Mouse (Mus musculus) MEL (cell line): Measurements from ENCODE around the gene Stac. TPM values are rescaled to one million over a fixed set of nuclear protein-coding genes. Genes with fewer than 3 reads are reported as not detected.

Source experiments
- DNase-seq: peaks from one replicate; pipeline ENCODE4 v3.0.0; 2011; ENCODE audit warnings: low read depth, low spot score
- H3K27ac ChIP-seq: 2 replicates; pipeline ENCODE4 v1.5.1; 2012; ENCODE audit warnings: low read depth, mild to moderate bottlenecking, control low read depth, low read length, moderate library complexity; ENCODE audit not compliant: control insufficient read depth
- H3K27me3 ChIP-seq, 2 experiments: fragments of 150-350 bp in 1 of 2; sonication (generic) in 1 of 2; 2 replicates each; pipeline ENCODE4 v1.6.1; 2012; ENCODE audit warnings: low read length in 2 of 2, mild to moderate bottlenecking in 2 of 2, improper control_type of control experiment in 1 of 2, moderate library complexity in 1 of 2; ENCODE audit not compliant: insufficient read depth in 2 of 2, control insufficient read depth in 1 of 2
- H3K36me3 ChIP-seq, 2 experiments: 2 replicates each; pipeline ENCODE4 v1.6.1; 2012 to 2014; ENCODE audit warnings: low read length in 2 of 2, improper control_type of control experiment in 1 of 2, inconsistent platforms in 1 of 2, mild to moderate bottlenecking in 1 of 2; ENCODE audit not compliant: insufficient read depth in 2 of 2, control insufficient read depth in 1 of 2
- H3K4me1 ChIP-seq, 2 experiments: fragments of 150-350 bp in 1 of 2; sonication (generic) in 1 of 2; 2 replicates each; pipeline ENCODE4 v1.6.1; 2012; ENCODE audit warnings: low read length in 2 of 2, improper control_type of control experiment in 1 of 2, mild to moderate bottlenecking in 1 of 2; ENCODE audit not compliant: insufficient read depth in 2 of 2, control insufficient read depth in 1 of 2
- H3K4me3 ChIP-seq, 2 experiments: fragments of 150-350 bp in 1 of 2; sonication (generic) in 1 of 2; 2 replicates each; pipeline ENCODE4 v1.5.1; 2012; ENCODE audit warnings: low read depth in 2 of 2, low read length in 2 of 2, mild to moderate bottlenecking in 2 of 2, moderate library complexity in 2 of 2, control low read depth in 1 of 2, improper control_type of control experiment in 1 of 2; ENCODE audit not compliant: control insufficient read depth in 1 of 2, insufficient read depth in 1 of 2
- H3K79me2 ChIP-seq: 2 replicates; pipeline ENCODE4 v1.6.1; 2012; ENCODE audit warnings: mild to moderate bottlenecking, low read length, moderate library complexity; ENCODE audit not compliant: control insufficient read depth, poor library complexity, insufficient read depth
- H3K9ac ChIP-seq: 2 replicates; pipeline ENCODE4 v1.6.1; 2012; ENCODE audit warnings: low read depth, mild to moderate bottlenecking, control low read depth, low read length, moderate library complexity; ENCODE audit not compliant: control insufficient read depth, poor library complexity, severe bottlenecking
- H3K9me3 ChIP-seq: fragments of 150-350 bp; sonication (generic); replicated peaks from 2 replicates; pipeline ENCODE4 v1.6.1; 2012; ENCODE audit warnings: mild to moderate bottlenecking, low read length, improper control_type of control experiment, moderate library complexity; ENCODE audit not compliant: insufficient read depth
- CTCF ChIP-seq, 3 experiments: IDR thresholded peaks in 2 of 3; conservative IDR thresholded peaks in 1 of 3; 2 replicates each; pipeline ENCODE4 v1.5.1; 2011 to 2012; ENCODE audit warnings: low read length in 3 of 3, low read depth in 2 of 3, mild to moderate bottlenecking in 2 of 3, improper control_type of control experiment in 1 of 3, inconsistent platforms in 1 of 3, mixed read lengths in 1 of 3, moderate library complexity in 1 of 3; ENCODE audit not compliant: control insufficient read depth in 1 of 3, insufficient read depth in 1 of 3, poor library complexity in 1 of 3, severe bottlenecking in 1 of 3
- ELF1 ChIP-seq: IDR thresholded peaks from 2 replicates; pipeline ENCODE4 v1.6.1; 2014; ENCODE audit warnings: low read depth, mild to moderate bottlenecking, inconsistent platforms, low read length, improper control_type of control experiment, moderate library complexity
- GABPA ChIP-seq: IDR thresholded peaks from 2 replicates; pipeline ENCODE4 v1.6.1; 2012; ENCODE audit warnings: low read depth, mild to moderate bottlenecking, inconsistent platforms, low read length, improper control_type of control experiment, moderate library complexity
- GATA1 ChIP-seq: IDR thresholded peaks from 2 replicates; pipeline ENCODE4 v1.6.1; 2011; ENCODE audit warnings: low read depth, low read length, improper control_type of control experiment
- JUND ChIP-seq: IDR thresholded peaks from 2 replicates; pipeline ENCODE4 v1.6.1; 2011; ENCODE audit warnings: low read depth, mild to moderate bottlenecking, improper control_type of control experiment, low read length
- MAX ChIP-seq: IDR thresholded peaks from 2 replicates; pipeline ENCODE4 v1.6.1; 2011; ENCODE audit warnings: low read length, improper control_type of control experiment
- MEF2A ChIP-seq: IDR thresholded peaks from 2 replicates; pipeline ENCODE4 v1.6.1; 2014; ENCODE audit warnings: low read depth, mild to moderate bottlenecking, inconsistent platforms, low read length, improper control_type of control experiment; ENCODE audit not compliant: poor library complexity, insufficient replicate concordance, severe bottlenecking; ENCODE audit errors: extremely low read depth
- MXI1 ChIP-seq: IDR thresholded peaks from 2 replicates; pipeline ENCODE4 v1.6.1; 2011; ENCODE audit warnings: mild to moderate bottlenecking, low read depth, low read length, improper control_type of control experiment
- NELFE ChIP-seq: IDR thresholded peaks from 2 replicates; pipeline ENCODE4 v1.6.1; 2011; ENCODE audit warnings: low read depth, low read length, improper control_type of control experiment
- RAD21 ChIP-seq: IDR thresholded peaks from 2 replicates; pipeline ENCODE4 v1.6.1; 2011; ENCODE audit warnings: mild to moderate bottlenecking, low read depth, low read length, improper control_type of control experiment
- RCOR1 ChIP-seq: IDR thresholded peaks from 2 replicates; pipeline ENCODE4 v1.6.1; 2012; ENCODE audit warnings: low read depth, mild to moderate bottlenecking, inconsistent platforms, low read length, improper control_type of control experiment
- SIN3A ChIP-seq: IDR thresholded peaks from 2 replicates; pipeline ENCODE4 v1.6.1; 2012; ENCODE audit warnings: low read length, improper control_type of control experiment, inconsistent platforms
- SMC3 ChIP-seq: IDR thresholded peaks from 2 replicates; pipeline ENCODE4 v1.6.1; 2011; ENCODE audit warnings: low read depth, low read length, improper control_type of control experiment
- USF2 ChIP-seq, 2 experiments: IDR thresholded peaks; 2 replicates each; pipeline ENCODE4 v1.6.1; 2011 to 2012; ENCODE audit warnings: improper control_type of control experiment in 2 of 2, low read length in 2 of 2, borderline replicate concordance in 1 of 2, inconsistent platforms in 1 of 2, low read depth in 1 of 2, mild to moderate bottlenecking in 1 of 2; ENCODE audit not compliant: insufficient read depth in 1 of 2
- ZC3H11A ChIP-seq: IDR thresholded peaks from 2 replicates; pipeline ENCODE4 v1.6.1; 2012; ENCODE audit warnings: low read depth, mild to moderate bottlenecking, inconsistent platforms, low read length, improper control_type of control experiment
- polyA plus RNA-seq, 2 experiments: library from polyadenylated mRNA; stranded (reverse) in 1 of 2; unstranded in 1 of 2; fragments of >175 nt in 1 of 2; fragments of >200 nt in 1 of 2; gene quantifications; 2 replicates each; pipeline versions ENCODE4 v1.2.1 to v1.2.4; 2012; ENCODE audit warnings: low replicate concordance in 2 of 2, low read depth in 1 of 2; ENCODE audit not compliant: insufficient read length in 2 of 2, insufficient read depth in 1 of 2, missing spikeins in 1 of 2
- total RNA-seq: library from RNA; depleted of rRNA; stranded (reverse); fragments of 300-350 nt; gene quantifications from 2 replicates; pipeline ENCODE4 v1.2.3, GENCODE M21; 2012

The Stac gene
- total and polyA plus RNA-seq, 3 experiments = not detected

GRCm38 (mm10) chr9:111552865-111553264 lies 137.3 kb downstream of the Stac start:
- no peak overlapping the region for H3K27ac ChIP-seq
- no peaks in the 10 kb centered on the region for H3K79me2 ChIP-seq
- no peaks in the 10 kb centered on the region for H3K9me3 ChIP-seq
- H3K4me3 ChIP-seq = no peak overlapping the region
- no peak for DNase-seq
- TF ChIP-seq NELFE (no peak), USF2 (IDR thresholded peaks at IDR 0.05; ENCODE audit: borderline replicate concordance in 1 of 2, insufficient read depth in 1 of 2, low read depth in 1 of 2, low read length in 2 of 2) (no peak), SIN3A (no peak), MEF2A (no peak), RCOR1 (no peak), ZC3H11A (no peak), GATA1 (no peak)
- H3K4me1 ChIP-seq = no peaks in the 10 kb centered on the region
- H3K27me3 ChIP-seq = no peaks in the 10 kb centered on the region
- no peaks in the 10 kb centered on the region for H3K36me3 ChIP-seq
- no peak overlapping the region for H3K9ac ChIP-seq

GRCm38 (mm10) chr9:111551461-111552190 lies 138.5 kb downstream of the Stac start:
- Histone ChIP-seq H3K9me3 (no peaks in the 10 kb centered on the region), H3K36me3 (no peaks in the 10 kb centered on the region), H3K9ac (no peak overlapping the region), H3K79me2 (no peaks in the 10 kb centered on the region), H3K4me1 (no peaks in the 10 kb centered on the region), H3K4me3 (no peak overlapping the region), H3K27me3 (no peaks in the 10 kb centered on the region), H3K27ac (no peak overlapping the region)
- peak; percentile 6 for DNase-seq
- TF ChIP-seq MAX = no peak
- TF ChIP-seq GABPA = no peak
- peak; percentile 35 to 45 (median 42); a peak in 5 of 6 replicates for TF ChIP-seq CTCF (IDR thresholded peaks at IDR 0.05 in 2 of 3, conservative IDR thresholded peaks at IDR 0.05 in 1 of 3; ENCODE audit: control insufficient read depth in 1 of 3, insufficient read depth in 1 of 3, low read depth in 2 of 3, low read length in 3 of 3, poor library complexity in 1 of 3, severe bottlenecking in 1 of 3)
- no peak for TF ChIP-seq ELF1
- TF ChIP-seq SMC3 = peak; percentile 24; the same call in 1 of the 2 replicates
- TF ChIP-seq MXI1 = no peak
- TF ChIP-seq JUND = no peak
- TF ChIP-seq RAD21 = peak; percentile 27
